Mouse (Mus musculus): ENCODE data around the gene Mrpl27. TPM values are rescaled to one million over a fixed set of nuclear protein-coding genes. Genes with fewer than 3 reads are reported as not detected.

Mrpl27 gene
- polyA plus RNA-seq, 1 experiment: 57.0 TPM

- H3K27me3 ChIP-seq (ENCODE audit: control insufficient read depth, insufficient read depth, insufficient read length): no peaks in the 10 kb centered on the region
- H3K4me3 ChIP-seq (ENCODE audit: insufficient read depth, poor library complexity, severe bottlenecking): no peak overlapping the region
- peaks cover 25% of the 10 kb centered on the region for H3K79me2 ChIP-seq (ENCODE audit: control insufficient read depth, insufficient read depth)
- TF ChIP-seq FOSL1 (IDR thresholded peaks at IDR 0.05; ENCODE audit: insufficient read depth, low read length, poor library complexity, severe bottlenecking) (no peak), MAX (IDR thresholded peaks at IDR 0.05) (no peak), USF1 (IDR thresholded peaks at IDR 0.05; ENCODE audit: low read depth) (no peak), MYOD1 (IDR thresholded peaks at IDR 0.05; ENCODE audit: control insufficient read depth, insufficient read length, low read depth) (no peak), CEBPB (IDR thresholded peaks at IDR 0.05; ENCODE audit: low read depth) (no peak), CTCF (IDR thresholded peaks at IDR 0.05; ENCODE audit: control insufficient read depth, insufficient read depth, insufficient read length) (no peak), MYOG (IDR thresholded peaks at IDR 0.05; ENCODE audit: control insufficient read depth, extremely low read depth, insufficient read length) (no peak)
- H3ac ChIP-seq (ENCODE audit: control insufficient read depth, insufficient read length, low read depth): no peak overlapping the region
- H3K36me3 ChIP-seq (ENCODE audit: control insufficient read depth, insufficient read depth): no peaks in the 10 kb centered on the region
- peaks cover 6% of the 10 kb centered on the region for H3K79me3 ChIP-seq (ENCODE audit: low read depth)
These were observed 21.9 kb downstream of the Mrpl27 start for GRCm38 (mm10) chr11:94675446-94675845.

- Histone ChIP-seq H3ac (ENCODE audit: control insufficient read depth, insufficient read length, low read depth) (no peak overlapping the region), H3K79me3 (ENCODE audit: low read depth) (peaks cover 6% of the 10 kb centered on the region), H3K27me3 (ENCODE audit: control insufficient read depth, insufficient read depth, insufficient read length) (no peaks in the 10 kb centered on the region), H3K4me3 (ENCODE audit: insufficient read depth, poor library complexity, severe bottlenecking) (peak overlapping the region; percentile 59), H3K36me3 (ENCODE audit: control insufficient read depth, insufficient read depth) (no peaks in the 10 kb centered on the region), H3K79me2 (ENCODE audit: control insufficient read depth, insufficient read depth) (peaks cover 25% of the 10 kb centered on the region)
- TF ChIP-seq MYOG (IDR thresholded peaks at IDR 0.05; ENCODE audit: control insufficient read depth, extremely low read depth, insufficient read length): no peak
- no peak for TF ChIP-seq CEBPB (IDR thresholded peaks at IDR 0.05; ENCODE audit: low read depth)
- no peak for TF ChIP-seq MAX (IDR thresholded peaks at IDR 0.05)
- TF ChIP-seq FOSL1 (IDR thresholded peaks at IDR 0.05; ENCODE audit: insufficient read depth, low read length, poor library complexity, severe bottlenecking): no peak
- no peak for TF ChIP-seq CTCF (IDR thresholded peaks at IDR 0.05; ENCODE audit: control insufficient read depth, insufficient read depth, insufficient read length)
- TF ChIP-seq MYOD1 (IDR thresholded peaks at IDR 0.05; ENCODE audit: control insufficient read depth, insufficient read length, low read depth): no peak
These were observed 22.7 kb downstream of the Mrpl27 start for GRCm38 (mm10) chr11:94676308-94676707.

DNA sequence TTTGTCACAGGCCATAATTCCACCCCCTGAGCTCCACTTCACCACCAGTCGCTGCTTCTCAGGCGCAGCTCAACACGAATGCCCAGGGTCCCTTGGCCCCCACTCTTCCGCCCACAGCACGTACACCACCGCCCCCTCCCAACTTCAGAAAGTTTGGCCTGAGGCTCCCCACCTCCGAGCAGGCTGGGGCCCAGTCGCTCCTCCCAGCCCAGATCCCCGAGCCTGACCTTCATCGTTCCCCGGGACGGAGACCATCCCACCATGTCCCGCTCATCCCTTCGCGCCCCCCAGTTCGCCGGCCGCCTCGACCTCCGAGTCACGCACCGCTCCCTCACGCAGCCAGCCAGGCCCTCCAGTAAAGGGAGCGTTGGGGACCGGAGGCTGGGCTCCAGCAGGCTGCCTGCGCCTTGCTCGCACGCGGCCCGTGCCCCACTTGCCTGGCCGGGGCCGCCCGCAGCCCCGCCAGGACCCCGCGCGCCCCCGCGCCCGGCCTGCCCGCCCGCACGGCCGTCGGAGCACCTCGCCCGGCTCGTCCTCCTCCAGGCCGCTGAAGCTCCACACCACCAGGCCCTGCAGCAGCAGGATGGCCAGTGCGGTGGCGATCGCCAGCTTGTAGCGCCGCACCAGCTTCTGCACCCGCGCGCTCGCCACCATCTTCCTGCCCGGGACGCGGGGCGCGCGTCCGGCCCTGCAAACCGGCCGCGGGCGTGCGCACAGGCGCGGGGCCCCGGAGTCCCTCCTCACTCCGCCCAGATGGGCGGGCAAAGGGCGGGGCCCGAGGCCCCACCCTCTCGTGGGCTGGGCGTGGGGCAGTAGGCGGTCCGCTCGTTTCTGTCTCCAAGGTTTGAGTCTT is 23.4 kb downstream of the Mrpl27 start, which contains the start of gene Xylt2:
TSS of gene Xylt2 (minus strand) at position 762 of the 853 bp plus-strand sequence.
- H3K4me3 ChIP-seq (ENCODE audit: insufficient read depth, poor library complexity, severe bottlenecking): peak within 1 kb of the TSS; percentile 59
- H3K79me2 ChIP-seq (ENCODE audit: control insufficient read depth, insufficient read depth): peaks cover 25% of the 10 kb centered on the region
- no peaks in the 10 kb centered on the region for H3K27me3 ChIP-seq (ENCODE audit: control insufficient read depth, insufficient read depth, insufficient read length)
- H3K36me3 ChIP-seq (ENCODE audit: control insufficient read depth, insufficient read depth): no peaks in the 10 kb centered on the region
- H3K79me3 ChIP-seq (ENCODE audit: low read depth): peaks cover 6% of the 10 kb centered on the region
- TF ChIP-seq MYOD1 (IDR thresholded peaks at IDR 0.05; ENCODE audit: control insufficient read depth, insufficient read length, low read depth): no peak
- no peak for TF ChIP-seq CEBPB (IDR thresholded peaks at IDR 0.05; ENCODE audit: low read depth)
- no peak for TF ChIP-seq MYOG (IDR thresholded peaks at IDR 0.05; ENCODE audit: control insufficient read depth, extremely low read depth, insufficient read length)
- TF ChIP-seq MAX (IDR thresholded peaks at IDR 0.05): no peak
- no peak for TF ChIP-seq FOSL1 (IDR thresholded peaks at IDR 0.05; ENCODE audit: insufficient read depth, low read length, poor library complexity, severe bottlenecking)
- no peak for TF ChIP-seq CTCF (IDR thresholded peaks at IDR 0.05; ENCODE audit: control insufficient read depth, insufficient read depth, insufficient read length)
- TF ChIP-seq USF1 (IDR thresholded peaks at IDR 0.05; ENCODE audit: low read depth): no peak
- H3ac ChIP-seq (ENCODE audit: control insufficient read depth, insufficient read length, low read depth): peak within 1 kb of the TSS; percentile 100

GRCm38 (mm10) chr11:94677607-94678145 is 24.1 kb downstream of the Mrpl27 start:
- TF ChIP-seq MYOD1 (IDR thresholded peaks at IDR 0.05; ENCODE audit: control insufficient read depth, insufficient read length, low read depth) (no peak), CTCF (IDR thresholded peaks at IDR 0.05; ENCODE audit: control insufficient read depth, insufficient read depth, insufficient read length) (no peak), USF1 (IDR thresholded peaks at IDR 0.05; ENCODE audit: low read depth) (no peak), MAX (IDR thresholded peaks at IDR 0.05) (no peak), MYOG (IDR thresholded peaks at IDR 0.05; ENCODE audit: control insufficient read depth, extremely low read depth, insufficient read length) (no peak), CEBPB (IDR thresholded peaks at IDR 0.05; ENCODE audit: low read depth) (no peak), FOSL1 (IDR thresholded peaks at IDR 0.05; ENCODE audit: insufficient read depth, low read length, poor library complexity, severe bottlenecking) (no peak)
- Histone ChIP-seq H3K4me3 (ENCODE audit: insufficient read depth, poor library complexity, severe bottlenecking) (peak overlapping the region; percentile 59), H3K36me3 (ENCODE audit: control insufficient read depth, insufficient read depth) (no peaks in the 10 kb centered on the region), H3ac (ENCODE audit: control insufficient read depth, insufficient read length, low read depth) (no peak overlapping the region), H3K27me3 (ENCODE audit: control insufficient read depth, insufficient read depth, insufficient read length) (no peaks in the 10 kb centered on the region), H3K79me2 (ENCODE audit: control insufficient read depth, insufficient read depth) (peaks cover 25% of the 10 kb centered on the region), H3K79me3 (ENCODE audit: low read depth) (peaks cover 6% of the 10 kb centered on the region)

DNA sequence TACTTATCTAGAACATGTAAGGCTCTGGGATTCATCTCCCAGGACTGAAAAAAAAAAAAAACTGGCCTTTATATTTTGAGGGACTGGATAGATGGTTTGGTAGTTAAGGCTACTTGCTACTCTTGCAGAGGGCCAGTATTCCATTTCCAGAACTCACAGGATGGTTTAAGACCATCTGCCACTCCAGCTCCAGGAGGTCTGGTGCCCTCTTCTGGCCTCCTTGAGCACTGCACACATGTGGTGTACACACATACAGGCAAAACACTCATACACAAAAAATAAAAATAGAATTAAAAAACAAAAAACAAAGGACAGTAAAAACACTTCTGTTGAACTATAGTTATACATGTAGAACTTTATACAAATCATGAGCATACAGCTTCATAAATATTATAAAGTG is 27.1 kb downstream of the Mrpl27 start:
- Histone ChIP-seq H3ac (ENCODE audit: control insufficient read depth, insufficient read length, low read depth) (no peak overlapping the region), H3K27me3 (ENCODE audit: control insufficient read depth, insufficient read depth, insufficient read length) (no peaks in the 10 kb centered on the region), H3K79me2 (ENCODE audit: control insufficient read depth, insufficient read depth) (peaks cover 13% of the 10 kb centered on the region), H3K36me3 (ENCODE audit: control insufficient read depth, insufficient read depth) (no peaks in the 10 kb centered on the region), H3K79me3 (ENCODE audit: low read depth) (peaks cover 2% of the 10 kb centered on the region), H3K4me3 (ENCODE audit: insufficient read depth, poor library complexity, severe bottlenecking) (no peak overlapping the region)
- TF ChIP-seq CTCF (IDR thresholded peaks at IDR 0.05; ENCODE audit: control insufficient read depth, insufficient read depth, insufficient read length): no peak
- TF ChIP-seq CEBPB (IDR thresholded peaks at IDR 0.05; ENCODE audit: low read depth): no peak
- no peak for TF ChIP-seq USF1 (IDR thresholded peaks at IDR 0.05; ENCODE audit: low read depth)
- no peak for TF ChIP-seq MYOD1 (IDR thresholded peaks at IDR 0.05; ENCODE audit: control insufficient read depth, insufficient read length, low read depth)
- TF ChIP-seq MYOG (IDR thresholded peaks at IDR 0.05; ENCODE audit: control insufficient read depth, extremely low read depth, insufficient read length): no peak
- TF ChIP-seq MAX (IDR thresholded peaks at IDR 0.05): no peak
- no peak for TF ChIP-seq FOSL1 (IDR thresholded peaks at IDR 0.05; ENCODE audit: insufficient read depth, low read length, poor library complexity, severe bottlenecking)
